Mouse (Mus musculus): Measurements from ENCODE around the gene Trnau1ap.
"Not testable (repeated sequence)": the region's sequence is repeated elsewhere in the genome, so short reads cannot be mapped to it uniquely, and the experiment has no call there.

Trnau1ap gene

GRCm38 (mm10) chr4:132341451-132341850, 12.1 kb upstream of the Trnau1ap start:
- DNase-seq = no peak

GRCm38 (mm10) chr4:132338943-132339342, 9.6 kb upstream of the Trnau1ap start:
- peak; percentile 76 for DNase-seq

GRCm38 (mm10) chr4:132332880-132333279, 3.5 kb upstream of the Trnau1ap start:
- peak; percentile 48 for DNase-seq

GRCm38 (mm10) chr4:132331960-132332359, 2.6 kb upstream of the Trnau1ap start:
- DNase-seq = no peak

- DNase-seq = no peak
These were observed 557 bp upstream of the Trnau1ap start for GRCm38 (mm10) chr4:132329835-132330354.

- DNase-seq = no peak
These were observed 851 bp downstream of the Trnau1ap start for GRCm38 (mm10) chr4:132328391-132328982.

GRCm38 (mm10) chr4:132326481-132326880, 2.9 kb downstream of the Trnau1ap start:
- DNase-seq = no peak

GRCm38 (mm10) chr4:132315711-132316110, 13.6 kb downstream of the Trnau1ap start:
- no peak for DNase-seq

GRCm38 (mm10) chr4:132312627-132313026, 16.7 kb downstream of the Trnau1ap start:
- no peak for DNase-seq

GRCm38 (mm10) chr4:132311801-132312200, 17.5 kb downstream of the Trnau1ap start:
- DNase-seq = no peak

- DNase-seq = no peak
These were observed 18.1 kb downstream of the Trnau1ap start for GRCm38 (mm10) chr4:132311209-132311608.

GRCm38 (mm10) chr4:132309849-132310472, 19.4 kb downstream of the Trnau1ap start:
- peak; percentile 57 for DNase-seq

- DNase-seq = no peak
These were observed 20.0 kb downstream of the Trnau1ap start for GRCm38 (mm10) chr4:132309140-132309848.

- peak; percentile 91 for DNase-seq
These were observed 20.8 kb downstream of the Trnau1ap start for GRCm38 (mm10) chr4:132308437-132309139.

GRCm38 (mm10) chr4:132306004-132306403, 23.3 kb downstream of the Trnau1ap start:
- no peak for DNase-seq

GRCm38 (mm10) chr4:132305276-132305675, 24.1 kb downstream of the Trnau1ap start:
- DNase-seq = peak; percentile 62

GRCm38 (mm10) chr4:132303484-132303883, 25.9 kb downstream of the Trnau1ap start:
- not testable (repeated sequence) for DNase-seq

GRCm38 (mm10) chr4:132302939-132303479, 26.3 kb downstream of the Trnau1ap start, which contains the start of gene Rab42:
TSS of gene Rab42 (minus strand) at chr4:132303385.
- DNase-seq = peak; percentile 50

GRCm38 (mm10) chr4:132301965-132302938, 27.1 kb downstream of the Trnau1ap start:
- DNase-seq = no peak

- no peak for DNase-seq
These were observed 27.9 kb downstream of the Trnau1ap start for GRCm38 (mm10) chr4:132301486-132301885.

- no peak for DNase-seq
These were observed 29.5 kb downstream of the Trnau1ap start for GRCm38 (mm10) chr4:132299849-132300248.
